Mouse (Mus musculus): Measurements from ENCODE around the gene Mdfi. TPM values are rescaled to one million over a fixed set of nuclear protein-coding genes. Genes with fewer than 3 reads are reported as not detected.

Gene Mdfi
- total RNA-seq, 2 experiments from 2014 or later = 1.3 TPM; not detected in 1

DNA sequence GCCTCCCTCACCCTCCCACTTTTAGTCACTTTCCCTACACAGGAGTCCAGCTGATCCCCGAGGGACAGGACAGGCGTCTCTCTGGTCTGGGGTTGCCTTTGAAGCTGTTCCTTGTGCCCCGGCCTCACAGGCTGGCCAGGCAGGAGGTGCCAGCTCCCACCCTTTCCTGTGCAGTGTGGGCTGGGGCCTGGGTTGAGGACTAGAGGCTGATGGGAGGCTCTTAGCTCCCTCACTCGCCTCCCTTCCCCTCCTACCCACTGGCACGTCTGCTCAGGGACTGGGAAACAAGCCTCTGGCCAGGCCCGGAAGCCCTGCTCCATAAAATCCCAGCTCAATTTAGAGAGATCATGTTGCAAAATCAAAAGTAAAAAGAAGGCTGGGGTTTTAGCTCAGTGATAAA is 60.9 kb downstream of the Mdfi start:
- no peak for ATAC-seq (replicated peaks; ENCODE audit: low FRiP score, low TSS enrichment, poor library complexity, severe bottlenecking)

DNA sequence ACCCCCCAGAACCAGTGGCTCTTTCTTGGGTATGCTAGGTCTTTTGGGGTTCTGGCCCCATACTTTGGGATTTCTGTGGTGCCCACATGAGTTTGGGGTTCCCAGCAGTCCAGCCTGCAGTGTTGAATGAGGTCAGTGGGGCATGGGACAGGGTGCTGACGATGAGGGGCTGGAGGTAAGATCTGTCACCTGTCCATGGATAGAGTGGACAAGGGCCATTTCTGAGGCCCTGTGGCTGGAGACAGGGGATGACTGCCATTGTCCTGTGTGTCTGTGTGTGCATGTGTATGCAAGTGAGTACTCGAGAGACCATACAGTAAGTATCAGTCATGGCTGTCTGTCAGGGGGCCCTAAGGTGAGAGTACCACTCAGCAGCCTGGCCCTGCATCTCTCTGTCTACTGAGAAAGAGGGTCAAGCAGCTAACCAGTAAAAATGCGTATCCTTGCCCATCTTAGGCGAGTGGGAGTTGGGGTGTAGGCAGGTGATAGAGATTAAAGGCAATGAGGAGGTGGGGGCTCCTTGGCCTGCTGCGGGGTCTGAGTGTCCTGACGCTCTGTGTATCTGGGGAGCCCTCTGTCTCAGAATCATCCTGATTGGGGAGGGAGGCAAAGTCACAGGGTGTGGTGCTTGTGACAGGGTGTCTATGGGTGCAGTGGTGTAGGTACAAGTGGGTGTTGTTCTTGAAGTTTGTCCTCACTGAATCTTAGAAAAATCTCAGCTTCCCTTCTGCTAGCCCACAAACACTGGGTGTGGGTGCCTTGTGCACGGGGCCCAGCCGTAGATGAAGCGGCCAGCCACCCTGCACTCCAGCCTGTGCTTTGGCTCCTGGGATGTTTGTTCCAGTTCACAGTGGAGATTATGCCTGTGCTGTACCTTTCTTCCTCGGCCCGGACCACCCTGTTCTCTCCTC is 64.8 kb downstream of the Mdfi start:
- ATAC-seq (replicated peaks; ENCODE audit: low FRiP score, low TSS enrichment, poor library complexity, severe bottlenecking) = no peak

GRCm38 (mm10) chr17:47768707-47769276 is 65.7 kb downstream of the Mdfi start:
- ATAC-seq (replicated peaks; ENCODE audit: low FRiP score, low TSS enrichment, poor library complexity, severe bottlenecking) = peak; percentile 64

- ATAC-seq (replicated peaks; ENCODE audit: low FRiP score, low TSS enrichment, poor library complexity, severe bottlenecking) = no peak
Measured at GRCm38 (mm10) chr17:47767456-47768141, 66.9 kb downstream of the Mdfi start.

DNA sequence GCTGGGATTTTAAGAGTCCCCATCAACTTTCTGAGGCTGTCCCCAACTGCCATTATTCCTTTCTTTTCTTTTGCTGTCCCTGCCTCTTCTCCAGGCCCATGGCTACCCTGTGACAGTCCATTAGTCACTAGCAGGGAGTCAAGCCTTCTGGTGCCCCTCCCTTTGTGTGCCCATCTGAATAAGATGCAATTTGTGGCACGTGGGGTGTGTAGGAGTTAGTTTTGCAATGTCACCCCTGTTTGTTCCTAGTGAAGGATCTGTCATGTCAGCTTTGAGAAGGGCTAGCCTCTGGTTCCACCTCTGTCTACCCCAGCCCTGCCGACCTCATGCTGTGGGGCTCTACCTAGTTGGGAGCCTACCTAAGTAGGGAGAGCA is 67.4 kb downstream of the Mdfi start:
- no peak for ATAC-seq (replicated peaks; ENCODE audit: low FRiP score, low TSS enrichment, poor library complexity, severe bottlenecking)

DNA sequence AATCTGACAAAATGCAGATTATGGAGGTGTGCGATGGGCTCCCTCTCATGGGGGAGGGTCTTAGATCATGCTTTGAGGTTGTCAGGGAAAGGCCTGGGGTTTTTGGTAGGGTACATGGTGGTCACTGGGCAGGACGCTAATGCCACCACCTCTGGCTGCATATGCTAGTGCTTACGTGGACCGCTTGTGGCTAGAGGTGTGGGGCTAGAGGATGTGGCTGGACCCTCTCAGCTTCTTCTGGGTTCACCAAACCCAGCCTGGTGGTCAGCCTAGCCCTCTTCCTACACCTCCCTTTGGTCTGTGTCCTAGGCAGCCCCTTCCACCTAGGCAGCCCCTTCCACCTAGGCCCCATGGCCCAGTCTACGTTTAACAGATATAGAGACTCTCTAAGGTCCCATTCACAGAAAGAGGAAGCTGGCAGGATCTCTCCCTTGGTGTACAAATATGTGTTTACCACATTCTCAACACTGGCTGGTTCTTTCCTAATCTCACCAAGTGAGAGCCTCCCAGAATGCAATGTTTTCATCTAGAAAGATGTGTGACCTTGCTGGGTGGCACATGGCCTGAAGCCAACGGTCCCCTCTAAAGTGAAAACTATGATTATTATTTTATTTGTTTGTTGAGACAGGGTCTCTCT is 68.0 kb downstream of the Mdfi start:
- ATAC-seq (replicated peaks; ENCODE audit: low FRiP score, low TSS enrichment, poor library complexity, severe bottlenecking) = no peak

DNA sequence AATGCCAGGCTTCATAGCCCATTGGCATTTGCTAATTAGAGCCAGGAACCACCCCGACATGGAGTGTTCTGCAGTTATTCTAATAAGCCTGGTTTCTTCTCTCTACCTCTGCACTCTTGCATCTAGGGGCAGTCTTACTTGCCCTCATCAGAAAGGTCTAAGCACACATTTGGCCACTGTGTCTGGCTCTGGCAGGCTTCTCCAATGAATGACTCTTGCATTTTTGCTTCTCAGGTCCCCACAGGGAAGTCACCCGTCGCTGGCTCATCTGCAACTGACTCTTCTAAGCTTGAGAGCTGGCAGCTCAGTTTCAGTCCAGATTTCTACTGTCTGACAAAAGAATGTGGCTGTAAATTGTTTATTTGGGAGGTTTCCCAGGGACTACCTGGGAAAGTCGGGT is 68.5 kb downstream of the Mdfi start:
- no peak for ATAC-seq (replicated peaks; ENCODE audit: low FRiP score, low TSS enrichment, poor library complexity, severe bottlenecking)

Other genes starting within 250 kb of the Mdfi start
- 34.0 and 34.7 TPM in 2 replicates for gene Bysl, start 223.2 kb downstream of the Mdfi start, total RNA-seq (2014; fragmentation: Nextera tagmentation)
- gene Bysl, start 223.2 kb downstream of the Mdfi start, total RNA-seq (2017) = 21.9 and 24.9 TPM in 2 replicates
- 31.7 and 66.0 TPM in 2 replicates for gene Med20, start 223.1 kb downstream of the Mdfi start, total RNA-seq (2014; fragmentation: Nextera tagmentation)
- gene Med20, start 223.1 kb downstream of the Mdfi start, total RNA-seq (2017) = 28.2 and 40.4 TPM in 2 replicates
- gene Gm20517, start 223.1 kb downstream of the Mdfi start, total RNA-seq (2014; fragmentation: Nextera tagmentation) = 7.8 and 8.0 TPM in 2 replicates
- 2.2 and 6.2 TPM in 2 replicates for gene Gm20517, start 223.1 kb downstream of the Mdfi start, total RNA-seq (2017)
- 13.9 and 21.0 TPM in 2 replicates for gene Usp49, start 204.0 kb downstream of the Mdfi start, total RNA-seq (2014; fragmentation: Nextera tagmentation)
- gene Usp49, start 204.0 kb downstream of the Mdfi start, total RNA-seq (2017) = 7.8 and 13.2 TPM in 2 replicates
- 440 and 480 TPM in 2 replicates for gene Tomm6, start 146.3 kb downstream of the Mdfi start, total RNA-seq (2014; fragmentation: Nextera tagmentation)
- gene Tomm6, start 146.3 kb downstream of the Mdfi start, total RNA-seq (2017) = 66.0 and 74.2 TPM in 2 replicates
- gene Frs3, start 145.7 kb downstream of the Mdfi start, total RNA-seq (2014; fragmentation: Nextera tagmentation) = 0.26 and 1.7 TPM in 2 replicates
- gene Frs3, start 145.7 kb downstream of the Mdfi start, total RNA-seq (2017) = 0.53 TPM in 1 of 2 replicates, not detected in the other
- gene Gm21981, start 140.2 kb downstream of the Mdfi start, total RNA-seq (2014; fragmentation: Nextera tagmentation) = 1.4 TPM in 1 of 2 replicates, not detected in the other
- gene Gm21981, start 140.2 kb downstream of the Mdfi start, total RNA-seq (2017) = not detected in 2 replicates
- gene Prickle4, start 140.0 kb downstream of the Mdfi start, total RNA-seq (2014; fragmentation: Nextera tagmentation) = not detected in 2 replicates
- 2.3 TPM in 1 of 2 replicates, not detected in the other for gene Prickle4, start 140.0 kb downstream of the Mdfi start, total RNA-seq (2017)
- gene Pgc, start 107.8 kb downstream of the Mdfi start, total RNA-seq (2014; fragmentation: Nextera tagmentation) = not detected in 2 replicates
- not detected in 2 replicates for gene Pgc, start 107.8 kb downstream of the Mdfi start, total RNA-seq (2017)
- 3.8 and 4.2 TPM in 2 replicates for gene Tfeb, start 97.7 kb downstream of the Mdfi start, total RNA-seq (2014; fragmentation: Nextera tagmentation)
- 3.0 and 8.3 TPM in 2 replicates for gene Tfeb, start 97.7 kb downstream of the Mdfi start, total RNA-seq (2017)
- gene Foxp4, start 90.0 kb upstream of the Mdfi start, total RNA-seq (2014; fragmentation: Nextera tagmentation) = 10.4 and 23.6 TPM in 2 replicates
- gene Foxp4, start 90.0 kb upstream of the Mdfi start, total RNA-seq (2017) = 0.66 and 2.0 TPM in 2 replicates
- not detected in 2 replicates for gene 1700122O11Rik, start 203.6 kb upstream of the Mdfi start, total RNA-seq (2014; fragmentation: Nextera tagmentation)
- gene 1700122O11Rik, start 203.6 kb upstream of the Mdfi start, total RNA-seq (2017) = not detected in 2 replicates

Data from megakaryocyte-erythroid progenitor cell, adult 5-6 weeks (primary cell).